Mouse (Mus musculus): Measurements from ENCODE around the gene Dusp8.

Gene Dusp8

DNA sequence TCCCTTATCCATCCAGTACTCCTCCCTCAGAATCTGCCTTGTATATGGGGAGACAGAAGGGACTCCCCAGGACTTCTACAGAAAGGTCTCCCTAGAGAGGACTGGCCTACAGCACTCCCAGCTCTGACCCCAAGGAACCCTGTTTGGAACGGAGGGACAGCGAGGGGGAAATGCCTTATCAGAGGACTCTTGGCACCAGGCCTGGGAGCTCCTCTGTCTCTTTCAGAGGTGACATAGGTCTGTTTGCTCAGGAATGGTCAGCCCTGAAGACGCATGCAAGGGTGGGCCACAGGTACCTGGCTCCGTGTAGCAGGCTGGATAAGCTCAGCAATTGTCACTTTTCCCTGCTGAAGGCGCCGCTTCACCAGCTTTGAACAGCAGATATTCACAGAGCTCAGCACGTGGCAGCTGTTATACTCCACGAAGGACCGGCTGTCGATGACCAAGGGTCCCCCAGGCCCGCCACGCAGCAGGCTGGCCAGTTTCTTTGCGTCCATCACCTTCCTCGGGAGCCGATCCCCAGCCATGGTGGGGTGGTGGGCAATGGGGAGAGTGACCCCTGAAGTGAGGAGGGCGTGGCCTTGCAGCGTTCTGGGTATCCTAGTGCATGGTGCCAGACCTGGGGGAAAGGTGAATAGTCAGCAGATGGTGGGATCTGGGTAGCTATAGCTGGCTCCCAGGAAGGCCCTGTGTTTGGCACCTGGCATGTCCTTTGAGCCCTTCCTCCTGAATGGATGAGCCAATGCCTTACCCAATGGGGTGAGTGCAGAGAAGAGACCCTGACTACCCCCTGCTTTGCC, 5.8 kb downstream of the Dusp8 start:
- TF ChIP-seq GATA4 (IDR thresholded peaks at IDR 0.05; ENCODE audit: insufficient replicate concordance, low read length), result no peak

GRCm38 (mm10) chr7:142088886-142089285, 6.8 kb downstream of the Dusp8 start:
- TF ChIP-seq GATA4 (IDR thresholded peaks at IDR 0.05; ENCODE audit: insufficient replicate concordance, low read length), result no peak

GRCm38 (mm10) chr7:142087069-142087652, 8.5 kb downstream of the Dusp8 start:
- no peak for TF ChIP-seq GATA4 (IDR thresholded peaks at IDR 0.05; ENCODE audit: insufficient replicate concordance, low read length)

GRCm38 (mm10) chr7:142086159-142086905, 9.3 kb downstream of the Dusp8 start:
- no peak for TF ChIP-seq GATA4 (IDR thresholded peaks at IDR 0.05; ENCODE audit: insufficient replicate concordance, low read length)

DNA sequence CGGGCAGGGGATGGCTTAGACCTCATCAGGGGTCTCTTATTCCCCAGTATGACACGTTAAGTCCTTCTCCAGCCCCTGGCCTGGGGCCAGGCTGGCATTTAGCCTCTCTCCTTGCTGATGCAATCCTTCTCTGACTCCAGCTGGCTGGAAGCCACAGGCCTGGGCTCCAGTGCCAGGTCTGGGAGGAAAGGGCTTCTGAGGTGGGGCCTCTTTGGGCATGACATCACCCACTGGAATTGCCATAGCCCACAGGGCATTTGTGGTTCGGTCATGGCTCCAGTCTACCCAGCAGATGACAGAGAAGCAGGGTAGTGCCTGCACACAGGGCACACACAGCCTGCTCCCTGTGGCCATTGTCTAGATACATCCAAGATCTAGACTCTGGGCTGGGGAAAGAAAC, 10.8 kb downstream of the Dusp8 start:
- no peak for TF ChIP-seq GATA4 (IDR thresholded peaks at IDR 0.05; ENCODE audit: insufficient replicate concordance, low read length)

DNA sequence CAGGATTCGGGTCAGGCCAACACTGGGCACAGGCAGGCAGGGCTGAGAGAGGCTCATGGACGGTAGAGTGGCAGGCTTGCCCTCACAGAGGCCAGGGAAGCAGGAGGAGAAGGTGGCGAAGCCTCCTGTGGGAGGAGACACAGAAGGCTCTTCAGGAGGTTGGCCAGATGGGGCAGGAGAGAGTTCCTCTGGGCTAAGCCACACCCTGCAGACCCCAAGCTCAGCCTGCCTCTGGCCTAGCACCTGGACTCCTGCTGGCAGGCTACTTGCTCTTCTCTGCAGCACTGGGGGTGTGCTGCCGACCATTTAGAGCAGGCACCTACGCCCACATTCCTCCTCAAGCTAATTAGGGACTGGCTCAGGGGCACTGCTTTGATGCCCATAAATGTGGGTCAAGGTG, 11.2 kb downstream of the Dusp8 start:
- TF ChIP-seq GATA4 (IDR thresholded peaks at IDR 0.05; ENCODE audit: insufficient replicate concordance, low read length), result no peak

- no peak for TF ChIP-seq GATA4 (IDR thresholded peaks at IDR 0.05; ENCODE audit: insufficient replicate concordance, low read length)
Observed at GRCm38 (mm10) chr7:142083588-142084317, 11.9 kb downstream of the Dusp8 start.

DNA sequence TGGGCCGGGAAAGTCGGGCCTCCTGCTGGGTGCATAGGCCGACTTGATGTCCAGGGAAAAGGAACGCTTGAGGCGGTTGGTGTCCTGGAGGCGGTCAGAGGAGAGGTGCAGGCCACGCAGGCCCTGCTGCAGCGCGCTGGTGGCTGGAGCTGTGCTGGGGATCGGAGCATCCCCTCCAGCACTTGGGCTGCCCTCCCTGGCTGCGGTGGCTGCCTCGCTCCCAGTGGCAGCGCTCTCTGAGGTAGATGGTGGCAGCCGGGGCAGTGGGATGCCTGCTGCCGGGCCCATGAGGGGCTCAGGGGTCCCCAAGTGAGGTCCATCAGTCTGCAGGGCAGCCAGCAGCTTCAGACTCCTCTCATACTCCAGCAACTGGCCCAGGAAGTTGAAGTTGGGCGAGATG, 13.0 kb downstream of the Dusp8 start:
- TF ChIP-seq GATA4 (IDR thresholded peaks at IDR 0.05; ENCODE audit: insufficient replicate concordance, low read length), result no peak

- no peak for TF ChIP-seq GATA4 (IDR thresholded peaks at IDR 0.05; ENCODE audit: insufficient replicate concordance, low read length)
Observed at GRCm38 (mm10) chr7:142082179-142082578, 13.5 kb downstream of the Dusp8 start.

DNA sequence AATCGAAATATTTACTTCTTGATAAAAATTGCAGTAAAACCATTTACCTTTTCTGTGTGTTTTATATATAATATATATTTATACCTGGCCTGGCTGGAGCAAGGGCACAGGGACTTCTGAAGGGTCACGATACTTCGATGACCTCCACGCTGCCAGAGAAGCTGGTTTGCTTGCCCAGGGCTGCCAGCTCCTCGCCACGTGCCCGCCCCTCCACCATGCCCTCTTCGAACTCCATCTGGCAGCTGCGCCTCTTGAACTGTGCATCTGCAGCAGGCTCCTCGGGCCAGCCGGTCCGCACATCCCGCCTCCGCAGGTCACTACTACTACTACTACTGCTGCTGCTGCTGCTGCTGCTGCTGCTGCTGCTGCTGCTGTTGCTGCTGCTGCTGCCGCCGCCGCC, 13.9 kb downstream of the Dusp8 start:
- TF ChIP-seq GATA4 (IDR thresholded peaks at IDR 0.05; ENCODE audit: insufficient replicate concordance, low read length), result no peak

- no peak for TF ChIP-seq GATA4 (IDR thresholded peaks at IDR 0.05; ENCODE audit: insufficient replicate concordance, low read length)
Observed at GRCm38 (mm10) chr7:142080876-142081275, 14.8 kb downstream of the Dusp8 start.

DNA sequence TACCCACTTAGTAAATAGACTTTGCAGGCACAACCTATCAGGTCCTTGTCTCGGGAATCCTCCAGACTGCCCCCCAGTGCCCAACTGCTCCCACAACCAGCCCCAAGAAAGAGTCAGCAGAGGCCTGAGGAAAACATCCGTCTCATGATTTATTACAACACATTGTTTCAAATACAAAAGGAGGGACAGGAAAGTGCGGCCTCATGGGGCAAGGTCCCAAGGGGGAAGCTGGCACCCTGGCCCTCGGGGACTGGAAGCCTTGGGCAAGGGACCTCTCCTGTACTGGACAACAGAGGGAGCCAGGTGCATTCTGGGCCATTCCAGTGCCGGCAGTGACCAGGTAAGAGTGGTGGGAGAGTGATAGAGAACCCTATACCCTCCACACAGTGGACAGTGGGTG, 16.3 kb downstream of the Dusp8 start:
- no peak for TF ChIP-seq GATA4 (IDR thresholded peaks at IDR 0.05; ENCODE audit: insufficient replicate concordance, low read length)

DNA sequence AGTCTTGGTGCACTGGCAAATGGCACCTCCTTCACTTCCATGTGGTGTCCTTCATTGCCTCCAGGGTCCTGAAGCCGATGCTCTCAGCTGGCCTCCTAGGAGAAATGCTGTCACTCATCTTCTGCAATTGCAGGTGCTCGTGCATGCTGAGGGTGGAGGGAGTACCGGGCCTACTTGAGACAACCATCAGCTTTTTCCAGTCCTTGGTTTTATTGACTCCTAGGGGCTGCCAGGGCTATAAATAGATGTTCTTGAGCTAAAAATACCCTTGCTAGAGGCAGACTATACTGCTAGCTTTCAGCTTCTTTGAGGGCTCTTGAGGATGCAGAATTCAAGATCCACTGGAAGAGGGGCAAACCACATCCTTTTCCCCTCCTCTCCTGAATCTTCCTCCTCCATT, 18.5 kb downstream of the Dusp8 start:
- TF ChIP-seq GATA4 (IDR thresholded peaks at IDR 0.05; ENCODE audit: insufficient replicate concordance, low read length), result no peak

GRCm38 (mm10) chr7:142074146-142074886, 21.3 kb downstream of the Dusp8 start:
- no peak for TF ChIP-seq GATA4 (IDR thresholded peaks at IDR 0.05; ENCODE audit: insufficient replicate concordance, low read length)

DNA sequence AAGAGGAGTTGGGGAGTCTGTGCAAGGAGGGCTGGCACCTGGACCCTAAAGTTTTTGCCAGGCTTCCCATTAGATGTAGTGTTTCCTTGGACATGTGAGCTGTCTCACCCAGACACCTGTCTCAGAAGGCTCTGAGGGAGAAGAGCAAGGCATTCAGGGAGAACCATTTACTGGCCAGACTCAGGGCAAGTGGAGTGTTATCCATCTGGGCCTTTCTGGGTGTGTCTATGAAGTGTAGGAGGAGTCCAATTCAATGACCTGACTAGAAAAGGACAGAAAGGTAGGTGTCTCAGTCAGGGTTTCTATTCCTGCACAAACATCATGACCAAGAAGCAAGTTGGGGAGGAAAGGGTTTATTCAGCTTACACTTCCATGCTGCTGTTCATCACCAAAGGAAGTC, 23.9 kb downstream of the Dusp8 start:
- no peak for TF ChIP-seq GATA4 (IDR thresholded peaks at IDR 0.05; ENCODE audit: insufficient replicate concordance, low read length)
